Mouse (Mus musculus) frontal cortex, adult 2 months (tissue): ENCODE data around the gene Tmprss3. TPM values are rescaled to one million over a fixed set of nuclear protein-coding genes. Genes with fewer than 3 reads are reported as not detected.

Experiments used
- DNase-seq, 2 experiments: peaks; one replicate each; pipeline ENCODE4 v3.0.0; 2022; ENCODE audit warnings: low spot score in 1 of 2; ENCODE audit errors: extremely low spot score in 1 of 2
- polyA plus RNA-seq: library from polyadenylated mRNA; depleted of rRNA; stranded (reverse); fragments of >200 nt; gene quantifications from 2 replicates; pipeline ENCODE4 v1.2.3, GENCODE M21; 2012; rRNA removed

Tmprss3 gene
- polyA plus RNA-seq, 1 experiment: 0.04 TPM

DNA sequence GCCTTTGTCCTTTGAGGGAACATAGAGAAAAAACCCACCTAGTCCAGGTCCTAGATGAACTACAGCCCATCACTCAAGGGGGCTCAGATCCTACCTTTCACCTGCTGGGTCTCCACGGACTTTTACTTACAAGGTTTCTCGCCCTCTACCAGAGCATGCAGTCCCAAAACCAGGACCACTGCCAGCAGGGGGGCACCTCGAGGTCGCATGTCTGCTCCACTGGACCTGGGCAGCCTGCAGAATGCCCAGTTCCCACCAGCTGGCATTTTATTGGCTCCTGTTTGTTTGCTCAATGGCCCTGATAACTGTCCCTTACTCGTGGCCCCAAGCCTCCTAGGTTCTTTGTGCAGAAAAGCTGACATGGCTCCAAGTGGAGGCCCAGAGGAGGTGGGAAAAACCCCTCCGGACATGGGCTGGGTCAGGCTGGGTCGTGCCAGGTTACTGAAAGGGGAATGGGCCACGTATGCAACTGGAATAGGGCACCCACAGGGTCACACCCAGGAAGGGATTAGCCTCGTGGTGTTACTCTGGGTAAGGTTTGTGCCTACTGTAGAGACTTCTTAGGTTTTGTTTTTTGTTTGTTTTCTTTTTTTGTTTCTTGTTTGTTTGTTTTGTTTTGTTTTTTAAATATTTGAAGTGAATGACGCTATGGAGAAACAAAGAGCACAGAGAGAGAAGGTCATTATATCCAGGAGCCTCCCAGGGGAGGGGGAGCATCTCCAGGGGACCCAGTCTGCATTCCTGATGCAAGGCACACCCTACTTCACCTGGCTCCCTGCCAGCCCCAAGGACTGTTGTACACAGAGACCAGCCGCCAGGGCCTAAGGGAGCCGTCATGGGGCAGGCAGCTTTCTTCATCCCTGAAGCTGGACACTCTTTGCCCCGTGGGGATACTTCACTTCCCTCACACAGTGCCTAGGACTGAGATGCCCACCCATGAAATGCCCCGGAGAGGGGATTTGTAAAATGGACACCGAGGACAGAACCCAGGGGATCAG lies 54.4 kb downstream of the Tmprss3 start, which contains the start of gene Tff2:
Gene Tff2, minus strand, starts transcription at position 243 of the 998 bp plus-strand sequence.
- DNase-seq: no peak

DNA sequence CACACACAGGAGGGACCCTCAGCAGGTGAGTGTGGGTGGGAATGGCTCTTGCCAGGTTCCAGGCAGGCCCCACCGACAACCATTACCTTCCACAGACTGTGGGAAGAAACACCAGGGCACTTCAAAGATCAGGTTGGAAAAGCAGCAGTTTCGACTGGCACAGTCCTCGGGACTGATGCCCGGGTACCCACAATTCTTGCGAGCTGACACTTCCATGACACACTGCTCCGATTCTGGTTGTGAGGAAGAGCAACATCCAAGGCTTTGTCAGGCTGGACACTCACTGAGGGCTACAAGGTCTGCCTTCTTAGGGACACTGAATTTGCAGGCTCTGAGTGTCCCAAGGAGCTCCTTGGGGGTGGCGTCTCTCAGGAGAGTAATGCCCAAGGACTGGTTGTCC lies 56.7 kb downstream of the Tmprss3 start:
- DNase-seq: no peak

- peak in 1 of 2 experiments; percentile 87 for DNase-seq
Observed at GRCm38 (mm10) chr17:31138398-31138797, 60.4 kb downstream of the Tmprss3 start.

GRCm38 (mm10) chr17:31136821-31137220 lies 62.0 kb downstream of the Tmprss3 start:
- no peak for DNase-seq

GRCm38 (mm10) chr17:31136291-31136690 lies 62.5 kb downstream of the Tmprss3 start:
- DNase-seq: no peak

DNA sequence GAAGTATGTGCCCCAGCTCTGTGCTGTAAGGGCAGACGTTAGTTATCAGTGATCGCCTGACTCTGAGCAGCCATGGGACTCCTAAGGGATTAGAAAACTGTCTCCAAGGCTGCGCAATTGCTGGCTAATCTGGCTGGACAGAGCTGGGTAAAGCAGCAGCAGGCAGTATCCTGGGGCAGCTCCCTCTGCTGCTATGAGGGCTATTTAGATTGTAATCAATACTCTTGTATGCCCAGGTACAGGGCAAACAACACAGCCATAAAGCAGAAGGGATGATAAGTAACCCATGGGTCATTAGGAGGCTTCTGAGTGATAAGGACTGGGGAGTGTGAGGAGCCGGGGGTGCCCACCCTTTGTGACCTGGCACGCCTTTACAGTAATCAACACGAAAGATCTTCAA lies 63.9 kb downstream of the Tmprss3 start:
- DNase-seq: no peak

DNA sequence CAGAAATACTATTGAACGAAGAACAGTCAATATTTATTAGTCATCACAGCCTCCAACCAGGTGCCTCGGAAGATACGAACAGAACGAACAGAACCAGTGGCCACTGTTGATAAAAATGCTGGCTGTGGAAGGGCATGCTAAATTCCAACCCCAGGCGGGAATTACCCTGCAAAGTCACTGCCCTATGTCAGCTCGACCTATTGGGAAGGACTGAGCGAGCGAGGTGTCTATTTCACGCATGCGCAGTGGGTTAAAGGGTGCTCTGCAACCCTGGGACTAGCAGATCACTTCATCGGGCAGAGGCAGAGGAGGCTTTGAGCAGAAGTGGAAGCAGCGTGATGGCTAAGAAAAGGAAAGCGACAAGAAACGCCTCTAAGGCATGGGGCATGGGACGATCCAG lies 65.0 kb downstream of the Tmprss3 start:
- no peak for DNase-seq

DNA sequence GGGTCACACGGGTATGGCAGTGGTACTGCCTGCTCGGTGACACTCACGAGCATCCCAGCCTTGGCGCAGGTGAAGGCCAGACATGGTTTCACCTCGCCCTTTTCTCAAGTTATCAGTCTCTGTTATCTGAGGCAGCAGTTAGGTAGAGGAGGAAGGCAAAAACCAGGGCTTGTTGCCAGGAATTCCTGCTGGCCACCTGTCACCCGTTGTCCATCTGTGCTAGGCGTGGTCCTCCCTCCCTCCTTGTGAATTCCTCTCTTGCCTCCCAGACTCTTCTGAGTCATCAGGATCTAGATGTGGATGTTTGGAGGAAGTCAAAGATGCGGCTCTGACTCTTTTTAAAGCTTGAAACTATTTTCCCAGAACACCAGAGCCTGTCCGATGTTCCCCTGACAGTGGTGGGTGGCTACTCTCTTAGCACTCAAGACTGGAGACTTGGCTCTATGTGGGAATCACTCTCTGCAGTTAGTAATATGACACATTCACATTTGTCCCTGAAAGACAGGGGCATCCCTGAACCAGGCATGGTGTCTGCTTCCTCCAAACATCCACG lies 67.4 kb downstream of the Tmprss3 start:
- DNase-seq: peak in 1 of 2 experiments; percentile 53

- DNase-seq: no peak
Observed at GRCm38 (mm10) chr17:31129452-31129851, 69.3 kb downstream of the Tmprss3 start, which contains the start of gene Tff3. Gene Tff3 (minus strand): TSS chr17:31129646.

Other genes starting within 250 kb of the Tmprss3 start
- gene Umodl1, start 244.3 kb downstream of the Tmprss3 start, polyA plus RNA-seq: 0.22 and 0.80 TPM in 2 replicates
- gene Abcg1, start 141.3 kb downstream of the Tmprss3 start, polyA plus RNA-seq: 29.5 and 29.6 TPM in 2 replicates
- 0.24 and 1.8 TPM in 2 replicates for gene Tff3, start 69.3 kb downstream of the Tmprss3 start, polyA plus RNA-seq
- gene Tff2, start 54.7 kb downstream of the Tmprss3 start, polyA plus RNA-seq: not detected in 2 replicates
- gene Tff1, start 33.7 kb downstream of the Tmprss3 start, polyA plus RNA-seq: not detected in 2 replicates
- gene Ubash3a, start 8.9 kb upstream of the Tmprss3 start, polyA plus RNA-seq: not detected in 2 replicates
- 4.7 and 4.8 TPM in 2 replicates for gene Rsph1, start 78.4 kb upstream of the Tmprss3 start, polyA plus RNA-seq
- 13.3 and 13.6 TPM in 2 replicates for gene Slc37a1, start 87.8 kb upstream of the Tmprss3 start, polyA plus RNA-seq
- gene Pde9a, start 187.2 kb upstream of the Tmprss3 start, polyA plus RNA-seq: 28.6 and 29.6 TPM in 2 replicates